Mouse (Mus musculus) cerebellum, adult 11-12 months (tissue): ENCODE measurements around the gene Hist1h1c.
A peak's percentile ranks its signal among the peaks of the same experiment; 100 is the strongest.
"Not testable (repeated sequence)": the region's sequence is repeated elsewhere in the genome, so short reads cannot be mapped to it uniquely, and the experiment has no call there.

Experiments used
- DNase-seq: peaks from one replicate; pipeline ENCODE4 v3.0.0; 2022

Hist1h1c gene

GRCm38 (mm10) chr13:23717176-23717575, 21.4 kb upstream of the Hist1h1c start:
- no peak for DNase-seq

- DNase-seq: not testable (repeated sequence)
These were observed 20.9 kb upstream of the Hist1h1c start for GRCm38 (mm10) chr13:23717593-23718245.

GRCm38 (mm10) chr13:23724239-23724638, 14.4 kb upstream of the Hist1h1c start:
- DNase-seq: no peak

GRCm38 (mm10) chr13:23725213-23725612, 13.4 kb upstream of the Hist1h1c start:
- DNase-seq: no peak

DNA sequence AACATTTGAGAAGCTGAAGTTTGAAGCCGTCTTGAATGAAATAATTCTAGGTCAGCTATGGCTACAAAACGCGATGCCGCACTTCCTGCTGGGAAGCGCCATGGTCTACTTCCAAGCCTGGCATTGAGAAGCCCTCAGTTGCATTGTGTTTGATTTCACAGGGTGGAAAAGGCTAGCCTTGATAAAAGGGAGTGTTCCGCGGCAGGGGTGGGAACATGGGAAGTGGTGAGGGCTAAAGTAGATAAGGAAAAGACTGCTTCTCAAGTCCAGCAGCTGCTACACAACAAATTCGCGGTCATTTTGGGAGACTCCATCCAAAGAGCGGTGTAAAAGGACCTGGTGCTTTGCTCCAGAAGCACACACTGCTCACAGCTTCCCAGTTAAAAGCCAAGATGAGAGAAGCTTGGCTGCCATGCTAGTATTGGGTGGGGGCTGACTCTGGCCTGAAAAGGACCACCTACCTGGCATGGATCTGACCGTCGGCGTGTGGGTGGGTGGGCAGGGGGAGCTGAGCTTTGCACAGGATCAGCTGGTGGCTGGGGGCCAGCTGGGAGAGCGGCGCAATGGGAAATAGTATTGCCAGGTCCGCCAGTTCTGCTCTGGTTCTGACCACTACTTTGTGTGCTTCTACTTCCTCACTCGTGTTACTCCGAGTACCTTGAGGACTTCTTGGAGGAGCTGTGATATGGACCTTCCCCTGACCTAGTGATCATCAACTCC, 10.0 kb upstream of the Hist1h1c start:
- DNase-seq: no peak

DNA sequence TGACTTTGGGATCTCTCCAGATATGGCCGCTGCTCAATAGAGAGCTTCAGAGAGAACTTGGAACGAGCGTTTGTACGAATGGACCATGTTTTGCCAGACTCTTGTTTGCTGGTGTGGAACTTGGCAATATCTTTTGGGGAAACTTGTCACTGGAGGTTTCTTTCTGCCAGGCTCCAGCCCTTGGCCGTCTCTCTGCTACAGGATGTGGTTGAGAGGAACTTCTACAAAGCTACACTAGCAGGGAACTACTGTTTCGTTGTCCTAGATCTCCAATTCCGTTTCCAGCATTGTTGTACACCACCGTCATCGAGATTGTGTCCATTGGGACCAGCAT, 9.4 kb upstream of the Hist1h1c start:
- no peak for DNase-seq

- no peak for DNase-seq
These were observed 8.9 kb upstream of the Hist1h1c start for GRCm38 (mm10) chr13:23729706-23730105.

GRCm38 (mm10) chr13:23730479-23730878, 8.1 kb upstream of the Hist1h1c start:
- no peak for DNase-seq

GRCm38 (mm10) chr13:23732156-23732804, 6.3 kb upstream of the Hist1h1c start:
- no peak for DNase-seq

GRCm38 (mm10) chr13:23737091-23737490, 1.5 kb upstream of the Hist1h1c start:
- no peak for DNase-seq

- no peak for DNase-seq
These were observed 567 bp upstream of the Hist1h1c start for GRCm38 (mm10) chr13:23738041-23738440.

GRCm38 (mm10) chr13:23739069-23739921, 687 bp downstream of the Hist1h1c start:
- DNase-seq: peak; percentile 94

DNA sequence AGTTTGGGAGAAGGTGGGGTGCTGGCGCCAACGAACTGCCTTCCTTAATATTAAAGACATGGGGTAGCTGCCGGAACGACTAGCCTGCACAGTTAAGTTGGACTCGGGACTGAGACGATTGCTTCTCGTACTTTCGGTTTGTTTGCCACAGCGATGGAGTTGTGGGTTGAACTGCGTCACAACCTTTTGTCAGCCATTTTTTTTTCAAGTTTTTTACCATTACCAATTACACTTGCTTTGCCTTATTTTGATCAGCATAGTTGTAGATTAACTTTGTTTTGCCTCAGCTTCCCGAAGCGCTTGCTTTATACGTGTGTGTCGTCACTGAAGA, 1.3 kb downstream of the Hist1h1c start:
- DNase-seq: no peak

DNA sequence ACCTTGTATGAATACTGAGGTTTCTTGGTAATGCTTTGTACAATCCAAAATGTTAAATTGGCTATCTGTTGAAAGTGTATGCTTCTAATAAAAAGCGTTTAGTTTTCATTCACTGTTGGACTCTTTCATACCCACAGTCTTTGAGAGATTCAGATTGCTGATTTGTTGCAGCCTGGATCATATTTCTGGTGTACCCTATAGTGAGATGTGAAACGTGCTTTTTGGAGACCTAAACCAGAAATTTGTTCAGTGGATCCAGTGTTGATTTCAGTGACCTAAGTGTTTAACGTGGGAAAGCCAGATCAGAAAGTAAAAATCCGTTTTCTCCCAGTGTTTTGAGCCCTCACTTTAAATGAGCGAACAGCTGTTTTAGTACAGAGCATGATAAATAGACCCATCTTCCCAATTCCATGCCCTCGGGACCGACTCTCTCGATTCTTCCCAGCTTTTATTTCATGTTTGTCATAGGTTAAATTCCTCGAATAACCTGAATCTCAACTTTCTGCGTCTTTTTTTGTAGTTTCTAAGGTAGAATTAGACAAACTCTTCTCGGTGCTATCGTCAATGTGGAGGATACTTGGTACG, 1.7 kb downstream of the Hist1h1c start:
- DNase-seq: no peak

DNA sequence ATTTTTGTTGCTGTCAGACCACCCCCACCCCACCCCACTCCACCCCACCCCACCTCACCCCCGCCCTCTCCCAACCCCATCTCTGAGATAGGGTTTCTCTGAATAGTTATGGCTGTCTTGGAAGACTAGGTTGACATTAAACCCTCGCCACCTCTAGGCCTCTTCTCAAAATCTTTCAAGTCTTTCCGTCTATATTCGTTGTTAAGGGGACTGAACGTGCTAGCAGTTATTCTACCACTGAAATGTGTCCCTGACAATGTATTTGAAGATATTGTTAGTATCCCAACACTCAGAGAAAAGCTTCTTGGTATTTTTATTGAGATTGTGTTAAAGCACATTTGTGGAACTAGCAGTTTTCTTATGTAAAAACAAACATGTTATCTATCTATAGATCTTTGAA, 2.3 kb downstream of the Hist1h1c start:
- DNase-seq: no peak

DNA sequence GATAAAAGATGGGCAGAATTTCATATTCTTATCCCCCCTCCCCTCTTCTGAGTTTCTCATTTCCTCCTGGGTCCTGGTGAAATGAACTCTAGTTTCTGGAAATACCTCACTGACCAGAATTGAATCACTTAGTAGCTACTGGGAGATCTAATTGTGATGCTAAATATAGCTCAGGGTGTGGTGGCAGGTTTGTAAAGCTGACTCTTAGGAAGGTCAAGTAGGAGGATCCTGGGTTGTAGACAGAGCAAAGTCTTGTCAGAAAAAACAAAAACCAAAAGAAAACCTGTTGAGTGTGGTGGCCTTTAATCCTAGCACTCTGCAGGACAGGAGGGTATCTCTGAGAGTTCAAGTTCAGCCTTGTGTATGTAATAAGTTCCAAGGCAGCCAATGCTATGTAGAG, 3.4 kb downstream of the Hist1h1c start:
- DNase-seq: no peak

GRCm38 (mm10) chr13:23743215-23743614, 4.6 kb downstream of the Hist1h1c start:
- DNase-seq: no peak

DNA sequence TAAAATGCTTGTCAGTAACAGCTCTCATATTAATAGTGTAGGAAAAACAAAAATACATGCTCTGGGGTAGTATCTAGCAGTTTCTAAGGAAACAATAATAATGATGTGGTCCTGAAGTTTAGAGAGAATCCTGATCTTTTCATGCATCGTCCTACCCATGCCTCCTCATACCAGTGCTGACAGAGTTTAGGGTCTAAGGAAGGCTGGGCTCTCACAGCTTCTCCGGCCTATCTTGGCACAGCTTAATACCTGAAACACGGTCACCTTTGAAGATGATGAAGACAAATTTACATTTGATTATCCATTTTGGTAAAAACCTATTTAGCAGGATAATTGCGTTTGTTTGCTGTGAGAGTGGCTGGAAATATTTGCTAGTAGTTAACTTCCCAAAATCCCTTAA, 5.4 kb downstream of the Hist1h1c start:
- no peak for DNase-seq

DNA sequence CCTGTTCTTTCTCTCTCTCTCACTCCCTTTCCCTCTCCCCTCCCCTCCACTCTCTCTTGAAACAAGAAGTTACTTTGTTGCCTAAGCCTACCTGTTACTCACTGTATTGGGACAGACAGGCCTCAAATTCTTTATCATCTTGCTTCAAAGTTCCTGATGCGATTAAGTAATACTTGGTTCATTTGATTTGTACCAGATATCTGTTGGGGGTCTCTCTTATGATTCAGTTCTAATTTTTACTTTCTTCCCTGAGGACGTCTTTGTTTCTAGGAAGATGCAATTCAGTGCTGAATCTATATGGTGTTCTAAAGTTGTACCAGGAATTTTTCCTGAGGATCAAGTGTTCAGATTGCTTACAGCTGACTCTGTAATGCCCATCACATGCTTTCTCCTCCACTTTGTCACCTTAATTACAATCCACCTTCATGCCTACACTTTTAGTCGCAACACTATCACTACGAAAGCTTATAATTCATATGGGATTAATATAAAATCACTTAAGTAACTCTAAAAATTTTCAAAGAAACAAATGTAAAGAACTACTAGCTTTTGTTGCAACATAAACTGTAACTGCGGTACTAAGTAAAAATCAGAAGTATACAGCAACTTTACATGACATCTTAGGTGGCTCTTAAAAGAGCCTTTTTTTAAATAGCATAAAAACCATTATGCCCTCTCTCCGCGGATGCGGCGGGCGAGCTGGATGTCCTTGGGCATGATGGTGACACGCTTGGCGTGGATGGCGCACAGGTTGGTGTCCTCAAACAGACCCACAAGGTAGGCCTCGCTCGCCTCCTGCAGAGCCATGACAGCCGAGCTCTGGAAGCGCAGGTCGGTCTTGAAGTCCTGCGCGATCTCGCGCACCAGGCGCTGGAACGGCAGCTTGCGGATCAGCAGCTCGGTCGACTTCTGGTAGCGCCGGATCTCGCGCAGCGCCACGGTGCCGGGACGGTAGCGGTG, 6.1 kb downstream of the Hist1h1c start:
- DNase-seq: peak; percentile 35

DNA sequence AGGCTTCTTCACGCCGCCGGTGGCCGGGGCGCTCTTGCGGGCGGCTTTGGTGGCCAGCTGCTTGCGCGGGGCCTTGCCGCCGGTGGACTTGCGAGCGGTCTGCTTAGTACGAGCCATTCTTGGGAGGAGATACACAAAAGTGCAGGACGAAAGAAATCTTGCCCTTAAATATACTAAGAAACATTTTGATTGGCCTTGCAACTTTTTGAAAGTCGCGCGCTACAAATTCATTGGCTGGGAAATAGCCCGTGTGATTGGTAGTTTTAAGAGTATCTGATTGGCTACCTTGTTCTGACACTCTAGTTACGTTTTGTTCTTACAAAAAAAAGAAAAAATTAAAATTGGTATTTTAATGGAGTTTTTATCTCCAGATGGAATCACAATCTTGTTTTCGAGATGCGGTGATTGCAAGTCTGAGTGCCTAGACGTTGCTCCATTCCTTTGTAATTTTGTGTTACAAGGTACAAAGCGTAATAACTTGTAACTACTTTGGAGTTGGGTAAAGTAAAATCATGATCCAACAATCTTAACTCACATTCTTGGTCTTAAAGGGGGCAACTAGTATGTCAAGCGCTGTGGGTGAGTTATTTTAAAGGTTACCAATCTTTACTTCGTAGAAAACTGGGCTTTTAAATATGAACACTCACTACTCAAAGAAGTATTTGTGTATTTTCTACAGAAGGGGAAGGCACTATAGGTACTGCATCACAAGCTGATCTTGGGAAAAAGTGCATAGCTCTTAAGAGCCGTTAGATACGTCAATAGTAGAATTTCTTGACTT, 7.0 kb downstream of the Hist1h1c start, which contains the start of gene Hist1h3c:
Gene Hist1h3c (minus strand): TSS at position 222 of the 781 bp plus-strand sequence.
- peak; percentile 71 for DNase-seq
